Mouse (Mus musculus) embryonic fibroblast, embryonic 13.5 days (primary cell): ENCODE measurements around the gene Zfp27. TPM values are rescaled to one million over a fixed set of nuclear protein-coding genes. Genes with fewer than 3 reads are reported as not detected.

Source experiments
- H3K27ac ChIP-seq: 2 replicates; pipeline ENCODE4 v1.5.1; 2012; ENCODE audit warnings: low read length, control low read depth, inconsistent platforms; ENCODE audit not compliant: insufficient read depth
- H3K4me1 ChIP-seq: 2 replicates; pipeline ENCODE4 v1.6.1; 2011; ENCODE audit warnings: low read length; ENCODE audit not compliant: control insufficient read depth, insufficient read depth
- H3K4me3 ChIP-seq: 2 replicates; pipeline ENCODE4 v1.5.1; 2011; ENCODE audit warnings: mild to moderate bottlenecking, control low read depth, low read length; ENCODE audit not compliant: insufficient read depth
- CTCF ChIP-seq: IDR thresholded peaks from 2 replicates; pipeline ENCODE4 v1.5.1; 2011; ENCODE audit warnings: mild to moderate bottlenecking, control low read depth, low read length, moderate library complexity, borderline replicate concordance; ENCODE audit not compliant: insufficient read depth
- POLR2A ChIP-seq: IDR thresholded peaks from 2 replicates; pipeline ENCODE4 v1.6.1; 2011; ENCODE audit warnings: low read depth, mild to moderate bottlenecking, control low read depth, low read length, moderate library complexity
- polyA plus RNA-seq: library from polyadenylated mRNA; stranded (reverse); fragments of >200 nt; gene quantifications from 2 replicates; pipeline ENCODE4 v1.2.4, GENCODE M21; 2011; ENCODE audit warnings: low read depth; ENCODE audit not compliant: missing spikeins, insufficient read length

Zfp27 gene
- polyA plus RNA-seq, 1 experiment: 11.0 TPM

DNA sequence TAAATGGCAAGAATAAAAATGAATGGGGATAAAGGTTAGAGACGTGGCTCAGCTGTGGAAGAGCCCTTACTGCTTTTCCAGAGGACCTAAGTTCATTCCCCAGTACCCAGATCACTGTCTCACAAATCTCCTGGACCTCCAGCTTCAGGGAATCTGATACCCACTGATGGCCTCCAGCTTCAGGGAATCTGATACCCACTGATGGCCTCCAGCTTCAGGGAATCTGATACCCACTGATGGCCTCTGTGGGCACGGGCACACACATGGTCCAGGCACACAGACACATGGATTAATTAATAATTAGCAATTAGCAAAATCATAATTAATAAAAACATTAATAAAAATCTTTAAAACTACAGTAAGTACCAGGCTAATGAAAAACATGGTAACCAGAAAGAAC lies 16.4 kb upstream of the Zfp27 start:
- Histone ChIP-seq H3K27ac (no peak overlapping the region), H3K4me3 (no peak overlapping the region), H3K4me1 (no peaks in the 10 kb centered on the region)
- no peak for TF ChIP-seq POLR2A
- no peak for TF ChIP-seq CTCF

- Histone ChIP-seq H3K4me3 (no peak overlapping the region), H3K4me1 (no peaks in the 10 kb centered on the region), H3K27ac (no peak overlapping the region)
- no peak for TF ChIP-seq POLR2A
- no peak for TF ChIP-seq CTCF
Observed at GRCm38 (mm10) chr7:29921439-29922093, 15.2 kb upstream of the Zfp27 start.

DNA sequence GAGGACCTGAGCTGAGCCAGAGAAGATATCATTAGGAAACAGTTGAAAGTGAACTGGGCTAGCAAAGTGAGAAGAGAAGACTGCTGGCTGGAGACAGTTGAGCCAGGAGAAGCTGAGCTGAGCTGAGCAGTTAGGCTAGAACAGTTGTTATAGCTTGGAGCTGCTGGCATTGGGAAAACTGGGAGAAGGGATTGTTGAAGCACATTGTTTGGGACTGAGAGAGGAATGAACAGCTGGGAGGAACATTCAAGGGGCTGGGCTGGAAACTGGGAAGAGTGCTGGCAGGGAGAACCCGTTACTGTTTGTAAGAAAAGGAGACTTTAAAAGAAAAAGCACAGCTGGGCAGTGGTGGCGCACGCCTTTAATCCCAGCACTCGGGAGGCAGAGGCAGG lies 11.7 kb upstream of the Zfp27 start:
- H3K4me3 ChIP-seq: no peak overlapping the region
- H3K4me1 ChIP-seq: no peaks in the 10 kb centered on the region
- H3K27ac ChIP-seq: no peak overlapping the region
- no peak for TF ChIP-seq POLR2A
- TF ChIP-seq CTCF: no peak

GRCm38 (mm10) chr7:29917371-29918061 lies 11.1 kb upstream of the Zfp27 start:
- H3K4me1 ChIP-seq: no peaks in the 10 kb centered on the region
- H3K4me3 ChIP-seq: no peak overlapping the region
- TF ChIP-seq CTCF: no peak
- no peak for TF ChIP-seq POLR2A
- no peak overlapping the region for H3K27ac ChIP-seq

GRCm38 (mm10) chr7:29912172-29912571 lies 5.8 kb upstream of the Zfp27 start:
- Histone ChIP-seq H3K4me3 (no peak overlapping the region), H3K4me1 (peaks cover 6% of the 10 kb centered on the region; the same call in 1 of the 2 replicates), H3K27ac (no peak overlapping the region)
- TF ChIP-seq CTCF: no peak

- Histone ChIP-seq H3K27ac (no peak overlapping the region), H3K4me1 (peaks cover 6% of the 10 kb centered on the region; the same call in 1 of the 2 replicates), H3K4me3 (no peak overlapping the region)
- no peak for TF ChIP-seq CTCF
- no peak for TF ChIP-seq POLR2A
Observed at GRCm38 (mm10) chr7:29910252-29910651, 3.9 kb upstream of the Zfp27 start.

DNA sequence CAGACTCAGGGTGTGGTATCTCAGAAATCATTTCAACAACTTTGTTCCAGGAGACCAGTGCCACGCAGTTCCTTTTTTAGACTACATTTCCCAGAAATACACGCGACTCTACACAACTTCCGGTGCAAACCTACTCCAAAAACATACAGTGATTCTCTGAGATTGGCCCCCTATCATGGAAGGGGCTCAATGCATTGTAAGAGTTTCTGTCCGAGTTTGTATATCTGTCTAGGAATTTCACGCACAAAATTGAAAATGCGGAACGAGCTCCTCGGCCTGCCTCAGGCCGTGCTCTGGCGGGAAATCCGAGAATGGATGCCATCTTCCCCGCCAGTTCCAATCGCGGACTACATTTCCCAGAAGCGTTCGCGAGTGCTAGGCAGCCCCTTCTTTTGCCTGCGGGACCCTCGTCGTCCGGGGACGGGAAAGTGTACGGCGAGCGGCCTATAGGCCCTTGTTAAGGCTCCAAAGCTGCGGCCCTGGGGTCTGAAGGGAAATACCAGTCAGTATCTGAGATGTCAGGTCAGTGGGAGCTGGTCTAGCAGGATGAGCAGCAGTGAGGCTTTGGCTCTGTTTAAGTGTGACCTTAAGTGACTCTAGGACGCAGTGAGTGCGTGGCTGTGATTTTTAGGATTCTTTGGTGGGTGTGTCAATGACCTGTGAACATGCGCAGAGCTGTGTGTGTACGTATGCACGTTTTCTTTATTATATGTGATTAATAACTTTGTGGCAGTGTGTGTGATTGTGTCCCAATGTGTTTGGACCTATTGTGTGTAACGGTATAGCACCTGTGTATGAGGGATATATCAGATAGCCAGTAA lies 2.0 kb upstream of the Zfp27 start, which contains the start of gene Zfp383:
Zfp383 (plus strand) TSS at position 94 of the 821 bp plus-strand sequence.
- H3K27ac ChIP-seq: peak within 1 kb of the TSS; percentile 79

GRCm38 (mm10) chr7:29907206-29907605 lies 834 bp upstream of the Zfp27 start:
- Histone ChIP-seq H3K4me3 (no peak overlapping the region), H3K27ac (peak overlapping the region; percentile 70; the same call in 1 of the 2 replicates), H3K4me1 (peaks cover 6% of the 10 kb centered on the region; the same call in 1 of the 2 replicates)
- TF ChIP-seq POLR2A (no peak), CTCF (no peak)

More for the DNA sequence above, 2.0 kb upstream of the Zfp27 start, which contains the start of gene Zfp383:
- Histone ChIP-seq H3K4me1 (peaks cover 6% of the 10 kb centered on the region; the same call in 1 of the 2 replicates), H3K4me3 (peak within 1 kb of the TSS; percentile 63)
- TF ChIP-seq CTCF (no peak), POLR2A (peak; percentile 80)

- no peak for TF ChIP-seq CTCF
- TF ChIP-seq POLR2A: 0 out of 2 replicates have a peak, but pooled peaks have one; percentile 22
- peaks cover 6% of the 10 kb centered on the region; the same call in 1 of the 2 replicates for H3K4me1 ChIP-seq
- peak overlapping the region; percentile 70 for H3K27ac ChIP-seq
- H3K4me3 ChIP-seq: no peak overlapping the region
Observed at GRCm38 (mm10) chr7:29906682-29907058, 298 bp upstream of the Zfp27 start.

DNA sequence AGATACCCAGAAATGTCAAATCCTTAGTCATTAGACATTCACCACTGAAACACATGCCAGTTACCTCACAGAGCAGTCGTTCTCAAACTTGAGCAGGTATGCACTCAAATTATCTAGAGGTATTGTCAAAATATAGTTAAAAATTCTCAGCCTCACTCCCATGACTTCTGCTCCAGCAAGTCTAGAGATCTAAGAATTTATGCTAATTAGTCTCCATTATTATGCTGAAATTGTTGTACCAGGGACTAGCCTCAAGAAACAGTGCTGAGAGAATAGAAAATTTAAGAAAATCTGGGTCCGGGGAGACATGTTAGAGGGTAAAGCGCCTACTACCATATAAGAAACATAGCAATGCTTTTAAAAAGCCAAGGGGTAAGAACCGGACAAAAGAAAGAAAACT lies 2.3 kb downstream of the Zfp27 start:
- H3K27ac ChIP-seq: no peak overlapping the region
- TF ChIP-seq POLR2A (no peak), CTCF (no peak)
- peaks cover 2% of the 10 kb centered on the region; the same call in 1 of the 2 replicates for H3K4me1 ChIP-seq
- no peak overlapping the region for H3K4me3 ChIP-seq
